Mouse (Mus musculus) thymus, adult 2 months (tissue): ENCODE measurements around the gene Rab15.

Source experiments
- CTCF ChIP-seq: fragments of 200-500 bp; IDR thresholded peaks from 2 replicates; pipeline ENCODE4 v1.5.1; 2012; ENCODE audit warnings: mild to moderate bottlenecking, control low read depth, low read length, moderate library complexity, borderline replicate concordance; ENCODE audit not compliant: control insufficient read depth, poor library complexity, insufficient read depth; ENCODE audit errors: extremely low read depth
- POLR2A ChIP-seq: fragments of 200-500 bp; IDR thresholded peaks from 2 replicates; pipeline ENCODE4 v1.6.1; 2012; ENCODE audit warnings: mild to moderate bottlenecking, low read length, control low read depth, moderate library complexity; ENCODE audit not compliant: control insufficient read depth, poor library complexity, insufficient read depth; ENCODE audit errors: extremely low read depth

GRCm38 (mm10) chr12:76805056-76805811, 17.5 kb downstream of the Rab15 start:
- TF ChIP-seq CTCF (no peak), POLR2A (no peak)
